Mouse (Mus musculus) embryonic fibroblast, embryonic 13.5 days (primary cell): Measurements from ENCODE around the gene Ctnna3. TPM values are rescaled to one million over a fixed set of nuclear protein-coding genes. Genes with fewer than 3 reads are reported as not detected.

Experiments
- H3K27ac ChIP-seq: 2 replicates; pipeline ENCODE4 v1.5.1; 2012; ENCODE audit warnings: low read length, control low read depth, inconsistent platforms; ENCODE audit not compliant: insufficient read depth
- H3K4me1 ChIP-seq: 2 replicates; pipeline ENCODE4 v1.6.1; 2011; ENCODE audit warnings: low read length; ENCODE audit not compliant: control insufficient read depth, insufficient read depth
- H3K4me3 ChIP-seq: 2 replicates; pipeline ENCODE4 v1.5.1; 2011; ENCODE audit warnings: mild to moderate bottlenecking, control low read depth, low read length; ENCODE audit not compliant: insufficient read depth
- CTCF ChIP-seq: IDR thresholded peaks from 2 replicates; pipeline ENCODE4 v1.5.1; 2011; ENCODE audit warnings: mild to moderate bottlenecking, control low read depth, low read length, moderate library complexity, borderline replicate concordance; ENCODE audit not compliant: insufficient read depth
- POLR2A ChIP-seq: IDR thresholded peaks from 2 replicates; pipeline ENCODE4 v1.6.1; 2011; ENCODE audit warnings: low read depth, mild to moderate bottlenecking, control low read depth, low read length, moderate library complexity
- polyA plus RNA-seq: library from polyadenylated mRNA; stranded (reverse); fragments of >200 nt; gene quantifications from 2 replicates; pipeline ENCODE4 v1.2.4, GENCODE M21; 2011; ENCODE audit warnings: low read depth; ENCODE audit not compliant: missing spikeins, insufficient read length

Gene Ctnna3
- polyA plus RNA-seq, 1 experiment = 0.14 TPM

DNA sequence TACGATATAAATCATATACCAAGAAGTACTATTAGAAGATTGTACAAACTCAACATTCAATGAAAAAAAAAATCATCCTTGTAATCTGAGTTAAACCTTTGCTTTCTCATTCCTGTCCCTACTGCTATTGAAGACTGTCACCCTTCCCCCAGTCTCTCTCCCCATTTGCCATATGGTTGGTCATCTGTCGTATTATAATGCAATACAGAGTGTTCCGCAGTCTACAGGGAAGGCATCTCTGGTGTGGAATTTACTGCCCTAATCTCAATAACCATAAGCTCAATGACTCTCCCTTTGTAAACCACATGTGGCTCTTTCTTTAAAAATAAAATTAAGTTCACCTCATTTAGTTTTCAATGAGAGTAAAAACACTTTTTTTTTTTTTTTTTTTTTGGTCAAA is 1113.7 kb downstream of the Ctnna3 start:
- Histone ChIP-seq H3K4me3 (no peak overlapping the region), H3K4me1 (no peaks in the 10 kb centered on the region), H3K27ac (no peak overlapping the region)
- TF ChIP-seq POLR2A = no peak
- TF ChIP-seq CTCF = no peak

DNA sequence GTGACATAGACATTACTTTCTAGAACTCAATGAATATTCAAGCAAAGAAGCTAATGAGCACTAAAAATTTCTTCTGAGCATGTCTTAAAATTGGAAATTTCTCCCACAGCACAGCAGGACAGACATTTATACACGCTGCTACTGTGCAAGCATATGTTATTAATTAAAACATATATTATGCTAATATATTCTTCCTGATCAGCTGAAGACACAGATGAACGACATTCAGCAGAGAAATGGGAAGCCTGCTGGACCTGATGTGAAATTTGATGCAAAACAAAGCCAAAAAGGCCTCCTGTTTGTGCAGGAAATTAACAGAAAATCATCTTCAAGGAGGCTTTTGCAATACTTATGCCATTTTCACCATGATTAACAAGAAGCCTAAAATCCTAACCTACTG is 1114.5 kb downstream of the Ctnna3 start:
- TF ChIP-seq POLR2A (no peak), CTCF (no peak)
- Histone ChIP-seq H3K4me3 (no peak overlapping the region), H3K4me1 (no peaks in the 10 kb centered on the region), H3K27ac (no peak overlapping the region)

DNA sequence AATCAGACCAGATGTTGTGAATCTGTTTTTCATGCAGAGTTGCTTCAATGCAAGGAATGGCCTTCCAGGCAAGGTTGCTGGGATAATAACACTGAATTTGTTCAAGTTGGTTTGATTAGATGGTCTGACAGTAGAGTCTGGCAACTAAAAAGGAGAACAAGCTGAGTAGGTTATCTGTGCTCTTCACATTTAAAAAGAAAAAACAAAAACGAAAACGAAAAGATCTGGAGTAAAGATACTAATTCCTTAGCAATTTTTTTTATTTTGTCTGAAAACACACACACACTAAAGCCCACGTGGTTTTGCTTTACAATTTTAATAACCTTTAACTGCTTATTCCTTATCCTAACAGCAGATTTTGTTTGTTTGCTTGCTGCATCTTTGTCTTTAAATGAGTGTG is 1141.4 kb downstream of the Ctnna3 start:
- no peak overlapping the region for H3K27ac ChIP-seq
- H3K4me3 ChIP-seq = no peak overlapping the region
- TF ChIP-seq POLR2A (no peak), CTCF (no peak)
- no peaks in the 10 kb centered on the region for H3K4me1 ChIP-seq

DNA sequence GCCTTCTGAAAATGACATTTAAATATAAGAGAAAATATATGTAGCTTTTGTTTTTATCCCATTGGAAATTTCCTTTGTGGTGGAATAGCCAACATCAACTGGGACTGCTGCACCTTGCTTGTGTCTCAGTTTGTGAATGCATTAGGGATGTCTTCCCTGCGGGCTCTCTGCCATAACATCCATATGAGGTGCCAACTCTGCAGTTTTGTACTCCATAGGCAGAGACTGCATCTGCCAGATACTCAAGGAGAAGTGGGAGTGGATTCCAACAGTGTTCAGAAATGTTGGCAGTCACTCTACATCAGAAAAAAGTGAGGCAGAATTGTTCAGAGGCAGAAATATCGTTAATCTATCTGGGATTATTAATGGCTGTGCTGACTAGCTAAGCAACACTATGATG is 1158.2 kb downstream of the Ctnna3 start:
- no peak overlapping the region for H3K27ac ChIP-seq

DNA sequence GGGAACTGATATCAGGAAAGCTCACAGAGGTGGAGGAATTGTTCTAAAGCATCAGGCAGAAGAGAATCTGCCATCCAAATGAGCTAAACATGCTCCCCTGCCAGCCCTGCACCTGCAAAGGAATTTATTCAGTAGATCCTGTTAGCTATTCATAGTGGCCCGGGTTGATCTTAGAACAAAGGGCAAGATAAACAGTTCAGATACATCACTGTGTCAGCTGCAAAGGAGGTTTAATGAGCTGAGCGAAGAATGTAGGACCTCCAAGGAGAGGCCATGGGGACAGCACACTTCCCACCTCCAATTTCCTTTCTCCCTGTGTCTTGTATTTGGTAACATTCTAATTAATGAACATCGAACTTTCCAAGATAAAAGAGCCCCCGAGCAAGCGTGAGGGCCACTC is 1206.9 kb downstream of the Ctnna3 start:
- Histone ChIP-seq H3K4me3 (no peak overlapping the region), H3K4me1 (no peaks in the 10 kb centered on the region), H3K27ac (no peak overlapping the region)
- TF ChIP-seq POLR2A (no peak), CTCF (no peak)

More for the DNA sequence above, 1158.2 kb downstream of the Ctnna3 start:
- TF ChIP-seq POLR2A (no peak), CTCF (no peak)
- H3K4me1 ChIP-seq = no peaks in the 10 kb centered on the region
- no peak overlapping the region for H3K4me3 ChIP-seq

DNA sequence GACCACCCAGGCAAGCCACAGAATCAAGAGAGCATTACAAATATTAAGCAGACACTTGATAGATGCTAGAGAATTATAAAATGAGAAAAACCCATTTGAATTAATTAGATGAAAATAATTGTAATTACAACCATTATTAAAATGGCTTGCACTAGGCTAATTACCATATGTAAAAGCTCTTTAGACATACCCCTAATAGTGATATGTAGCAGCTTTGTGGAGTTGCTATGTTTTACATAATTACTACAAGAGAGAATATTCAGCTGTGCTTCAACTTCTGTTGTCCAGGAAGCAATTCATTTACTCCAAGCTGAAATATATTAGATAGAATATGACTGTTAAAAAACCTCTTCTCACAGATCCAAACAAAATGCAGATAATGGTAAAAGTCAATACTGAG is 1209.2 kb downstream of the Ctnna3 start:
- Histone ChIP-seq H3K4me3 (no peak overlapping the region), H3K27ac (no peak overlapping the region), H3K4me1 (no peaks in the 10 kb centered on the region)
- no peak for TF ChIP-seq POLR2A

DNA sequence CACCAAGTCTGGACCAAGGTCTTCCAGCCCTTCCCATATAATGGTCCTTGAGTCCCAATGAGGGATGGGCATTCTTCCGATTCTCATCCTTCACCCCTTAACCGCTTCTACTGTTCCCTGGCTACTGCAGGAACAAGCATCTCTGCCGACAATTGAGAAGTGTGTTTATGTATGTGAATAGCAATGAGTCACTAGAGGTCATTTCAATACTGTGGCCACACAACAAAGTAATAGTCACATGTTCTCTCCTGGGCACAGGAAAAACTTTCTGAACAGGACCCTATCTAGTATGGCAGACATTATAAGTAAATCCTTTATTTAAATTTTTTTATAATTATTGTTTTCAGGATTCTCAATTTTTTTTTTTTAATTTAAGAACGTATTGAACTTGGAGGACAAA is 1211.2 kb downstream of the Ctnna3 start:
- TF ChIP-seq POLR2A = no peak
- no peak for TF ChIP-seq CTCF
- no peaks in the 10 kb centered on the region for H3K4me1 ChIP-seq
- no peak overlapping the region for H3K27ac ChIP-seq
- H3K4me3 ChIP-seq = no peak overlapping the region

DNA sequence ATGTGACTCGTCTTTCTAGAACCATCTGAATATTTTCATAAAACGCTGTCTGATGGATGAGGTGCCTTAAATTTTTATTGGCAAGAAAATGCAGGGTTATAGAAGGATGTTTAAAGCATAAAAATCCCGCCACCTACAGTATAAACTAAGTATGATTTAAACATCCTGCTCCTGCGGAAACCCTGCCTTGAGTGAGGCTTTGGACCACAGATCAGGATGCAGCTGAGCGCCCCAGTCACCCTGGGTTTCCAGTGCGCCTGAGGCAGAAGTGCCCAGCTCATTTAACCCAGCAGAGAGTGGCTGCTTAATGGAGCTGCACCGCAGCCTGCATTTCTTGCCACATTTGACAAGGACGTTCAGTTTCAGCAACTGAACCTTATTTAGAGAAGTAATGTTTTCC is 1211.7 kb downstream of the Ctnna3 start:
- no peak overlapping the region for H3K27ac ChIP-seq
- H3K4me1 ChIP-seq = no peaks in the 10 kb centered on the region
- no peak for TF ChIP-seq POLR2A
- no peak for TF ChIP-seq CTCF
- H3K4me3 ChIP-seq = no peak overlapping the region

DNA sequence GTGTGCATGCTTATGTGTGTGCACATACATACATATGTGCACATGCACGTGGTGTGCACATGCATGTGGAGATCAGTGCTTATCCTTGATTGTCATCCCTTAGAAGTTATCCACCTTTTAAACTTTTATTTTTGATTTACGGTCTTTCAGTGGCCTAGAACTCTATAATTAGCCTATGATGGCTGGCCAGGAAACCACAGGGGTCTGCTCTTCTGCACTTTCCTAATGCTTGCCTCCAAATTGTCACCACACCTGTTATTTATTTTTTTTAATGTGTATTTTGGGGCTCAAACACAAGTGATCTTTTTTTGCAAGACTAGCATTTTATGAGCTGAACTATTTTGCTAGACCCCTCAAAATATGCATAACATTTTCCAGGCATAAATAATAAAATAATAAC is 1214.1 kb downstream of the Ctnna3 start:
- H3K4me3 ChIP-seq = no peak overlapping the region
- TF ChIP-seq CTCF (no peak), POLR2A (no peak)
- no peaks in the 10 kb centered on the region for H3K4me1 ChIP-seq
- no peak overlapping the region for H3K27ac ChIP-seq

DNA sequence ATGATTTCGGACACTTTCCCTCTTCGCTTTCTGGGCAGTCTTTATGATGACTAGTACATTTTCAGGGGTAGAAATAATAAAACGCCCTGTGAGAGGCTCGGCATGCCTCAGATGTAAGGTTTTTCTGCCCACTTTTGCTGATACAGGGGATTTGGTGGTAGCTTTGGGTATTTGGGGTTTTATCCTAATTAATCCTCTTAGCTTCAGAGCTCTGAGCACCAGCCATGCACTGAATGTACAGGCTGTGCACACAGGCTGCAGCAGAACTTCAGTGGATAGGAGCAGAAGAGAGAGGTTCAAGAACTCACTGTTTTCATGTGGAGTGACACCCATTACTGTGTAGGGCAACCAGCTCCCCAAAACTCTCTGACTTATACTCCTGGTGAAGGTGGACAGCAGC is 1231.3 kb downstream of the Ctnna3 start:
- no peak overlapping the region for H3K27ac ChIP-seq
- TF ChIP-seq CTCF = no peak
- TF ChIP-seq POLR2A = no peak
- H3K4me1 ChIP-seq = no peaks in the 10 kb centered on the region; the same call in 1 of the 2 replicates
- no peak overlapping the region for H3K4me3 ChIP-seq

DNA sequence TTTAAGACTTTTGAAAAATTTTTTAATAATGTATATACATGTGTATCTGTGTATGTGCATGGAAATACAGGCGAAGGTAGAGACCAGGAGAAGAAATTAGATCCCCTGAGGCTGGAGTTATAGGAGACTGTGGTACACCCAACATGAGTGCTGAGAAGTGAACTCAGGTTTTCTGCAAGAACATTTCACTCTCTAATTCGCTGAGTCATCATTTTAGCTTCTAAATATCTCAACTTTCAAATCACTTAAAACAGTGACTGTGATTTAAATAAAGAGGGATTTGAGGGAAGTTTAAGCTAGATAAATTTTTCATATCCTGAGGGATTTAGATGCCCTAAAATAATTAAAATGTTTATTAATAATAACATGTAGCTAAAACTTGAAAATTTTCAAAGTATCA is 1241.6 kb downstream of the Ctnna3 start:
- TF ChIP-seq CTCF = no peak
- Histone ChIP-seq H3K27ac (no peak overlapping the region), H3K4me3 (no peak overlapping the region), H3K4me1 (no peaks in the 10 kb centered on the region)
